In genomic region chr14:115760241-115760640, GRCm38 (mm10) we compare ENCODE assay signal across 22 mouse cellular contexts.
DNase-seq lines count a peak whose midpoint lies in the region; ATAC-seq lines count a peak whose summit lies in the region.
"Had no signal": no experiment of that assay in that cellular context is flagged by ENCODE, and none has a peak within 500 bp of the region (broad histone marks: within the 10 kb centered on the region; RNA-seq: fewer than 3 reads in every experiment).

No protein-coding gene starts in this region.

- H3K9me3 ChIP-seq in hindbrain, embryonic 13.5 days = no peaks in the 10 kb centered on the region
- H3K9me3 ChIP-seq: embryonic facial prominence, embryonic 12.5 days; heart, embryonic 12.5 days; liver, embryonic 12.5 days; lung, embryonic 15.5 days; stomach, embryonic 15.5 days had no signal

- no peaks in the 10 kb centered on the region for H3K36me3 ChIP-seq in hindbrain, embryonic 13.5 days
- H3K36me3 ChIP-seq: embryonic facial prominence, embryonic 12.5 days; heart, embryonic 12.5 days; liver, embryonic 12.5 days; lung, embryonic 15.5 days; stomach, embryonic 15.5 days had no signal

- no peaks in the 10 kb centered on the region for H3K4me1 ChIP-seq in hindbrain, embryonic 13.5 days (replicated peaks)
- H3K4me1 ChIP-seq: embryonic facial prominence, embryonic 12.5 days; heart, embryonic 12.5 days; liver, embryonic 12.5 days; lung, embryonic 15.5 days; stomach, embryonic 15.5 days had no signal

- 83% methylated on average over 5 of the region's 5 CpGs for WGBS in hindbrain, embryonic 13.5 days

- H3K4me2 ChIP-seq in hindbrain, embryonic 13.5 days = no peak overlapping the region
- H3K4me2 ChIP-seq: embryonic facial prominence, embryonic 12.5 days; heart, embryonic 12.5 days; liver, embryonic 12.5 days; lung, embryonic 15.5 days; stomach, embryonic 15.5 days had no signal

- ATAC-seq in hindbrain, embryonic 13.5 days (ENCODE audit: low FRiP score) = no peak
- no peak for ATAC-seq in erythroblast, adult 5-6 weeks (replicated peaks; ENCODE audit: low FRiP score, poor library complexity, severe bottlenecking)
- ATAC-seq: liver, embryonic 12.5 days had no signal

- no peak overlapping the region for H3K9ac ChIP-seq in hindbrain, embryonic 13.5 days
- H3K9ac ChIP-seq: embryonic facial prominence, embryonic 12.5 days; heart, embryonic 12.5 days; liver, embryonic 12.5 days; lung, embryonic 15.5 days; stomach, embryonic 15.5 days had no signal

- no peak overlapping the region for H3K27ac ChIP-seq in hindbrain, embryonic 13.5 days
- H3K27ac ChIP-seq: embryonic facial prominence, embryonic 12.5 days; liver, embryonic 12.5 days; lung, embryonic 15.5 days; stomach, embryonic 15.5 days had no signal

- no peaks in the 10 kb centered on the region for H3K27me3 ChIP-seq in hindbrain, embryonic 13.5 days
- H3K27me3 ChIP-seq: CH12.LX; embryonic facial prominence, embryonic 12.5 days; heart, embryonic 12.5 days; liver, embryonic 12.5 days; lung, embryonic 15.5 days; stomach, embryonic 15.5 days had no signal

- peak; percentile 6 for DNase-seq in embryo, embryonic 10.5 days (ENCODE audit: low spot score)
- no peak for DNase-seq in embryo, embryonic 9.5 days (ENCODE audit: extremely low spot score)
- DNase-seq in layer of hippocampus, adult 9-11 months = peak; percentile 25
- no peak for DNase-seq in layer of hippocampus, postnatal 14 days (ENCODE audit: low spot score in 2 of 2)
- DNase-seq in left cerebral cortex, postnatal 10 days (ENCODE audit: extremely low spot score in 1 of 2, low spot score in 2 of 2) = peak; percentile 5 to 33
- DNase-seq in right cerebral cortex, postnatal 25 days = peak; percentile 21
- DNase-seq: adrenal gland, postnatal 14 days; cerebellum, adult 9-11 months; heart, postnatal 4 days; kidney, adult 8-10 months; kidney, postnatal 36 days; midbrain, embryonic 14.5 days; spleen, adult 18-20 months; thymus, postnatal 14 days had no signal

- intact Hi-C loops in left cerebral cortex, postnatal 10 days (cut with DNase I) = no loop called here

- no peak overlapping the region for H3K4me3 ChIP-seq in hindbrain, embryonic 13.5 days
- H3K4me3 ChIP-seq: embryonic facial prominence, embryonic 12.5 days; heart, embryonic 12.5 days; liver, embryonic 12.5 days; lung, embryonic 15.5 days; stomach, embryonic 15.5 days had no signal

Comparison
In these comparisons a context has a peak if more than half of its experiments do, and no peak if none do; other contexts are left out.
1. DNase-seq: peak in embryo, embryonic 10.5 days (single experiment), layer of hippocampus, adult 9-11 months (single experiment), left cerebral cortex, postnatal 10 days (2 of 2) and right cerebral cortex, postnatal 25 days (single experiment); none in embryo, embryonic 9.5 days (single experiment) and layer of hippocampus, postnatal 14 days (0 of 2).